In genomic region chr17:56984886-56985285, GRCm38 (mm10) we compare ENCODE assay signal across 26 mouse cellular contexts. TPM values are rescaled to one million over a fixed set of nuclear protein-coding genes. Genes with fewer than 3 reads are reported as not detected.
"Had no signal": no experiment of that assay in that cellular context is flagged by ENCODE, and none has a peak within 500 bp of the region (broad histone marks: within the 10 kb centered on the region; RNA-seq: fewer than 3 reads in every experiment).

No protein-coding gene starts in this region.

- ATAC-seq: midbrain, embryonic 15.5 days had no signal

- H3K36me3 ChIP-seq: liver, embryonic 15.5 days; lung, embryonic 15.5 days; midbrain, embryonic 10.5 days; midbrain, embryonic 15.5 days; neural tube, embryonic 12.5 days; neural tube, embryonic 15.5 days; stomach, embryonic 15.5 days had no signal

- H3K27ac ChIP-seq: kidney, postnatal 0 days; left cerebral cortex, adult 2 months; liver, embryonic 15.5 days; lung, embryonic 15.5 days; midbrain, embryonic 10.5 days; midbrain, embryonic 15.5 days; neural tube, embryonic 12.5 days; neural tube, embryonic 15.5 days; stomach, embryonic 15.5 days had no signal

- H3K9me3 ChIP-seq: liver, embryonic 15.5 days; lung, embryonic 15.5 days; megakaryocyte, embryonic 14.5 days; midbrain, embryonic 10.5 days; midbrain, embryonic 15.5 days; neural tube, embryonic 12.5 days; neural tube, embryonic 15.5 days; stomach, embryonic 15.5 days had no signal

- DNase-seq: kidney, adult 18-20 months; layer of hippocampus, postnatal 36 days; lung, adult 18-20 months; lung, postnatal 10 days; lung, postnatal 36 days; right cerebral cortex, adult 18-20 months; right cerebral cortex, postnatal 14 days; right cerebral cortex, postnatal 4 days; spleen, adult 18-20 months; thymus, postnatal 36 days had no signal

- H3K27me3 ChIP-seq: liver, embryonic 15.5 days; lung, embryonic 15.5 days; midbrain, embryonic 15.5 days; neural tube, embryonic 12.5 days; neural tube, embryonic 15.5 days; stomach, embryonic 15.5 days had no signal

- H3K4me2 ChIP-seq: liver, embryonic 11.5 days; liver, embryonic 15.5 days; lung, embryonic 15.5 days; midbrain, embryonic 15.5 days; neural tube, embryonic 12.5 days; neural tube, embryonic 15.5 days; stomach, embryonic 15.5 days had no signal

- H3K4me1 ChIP-seq: neural tube, embryonic 12.5 days; stomach, embryonic 15.5 days had no signal

- H3K4me3 ChIP-seq: left cerebral cortex, adult 2 months; liver, embryonic 15.5 days; lung, embryonic 15.5 days; megakaryocyte, embryonic 14.5 days; midbrain, embryonic 10.5 days; midbrain, embryonic 15.5 days; neural tube, embryonic 12.5 days; neural tube, embryonic 15.5 days; stomach, embryonic 15.5 days had no signal

- H3K9ac ChIP-seq: liver, embryonic 15.5 days; lung, embryonic 15.5 days; midbrain, embryonic 15.5 days; neural tube, embryonic 12.5 days; neural tube, embryonic 15.5 days; stomach, embryonic 15.5 days had no signal

RNA-seq across cellular contexts. Expression of gene Acer1, which starts 3.0 kb away (rescaled TPM):
- polyA plus RNA-seq: kidney, embryonic 14.5 days; kidney, postnatal 0 days; limb, embryonic 11.5 days; liver, embryonic 11.5 days; liver, embryonic 15.5 days; lung, embryonic 15.5 days; midbrain, embryonic 10.5 days; midbrain, embryonic 15.5 days; neural tube, embryonic 12.5 days; neural tube, embryonic 15.5 days; testis, adult 2 months had no signal

RNA-seq across cellular contexts. Expression of gene Pspn, which starts 14.9 kb away (rescaled TPM):
- polyA plus RNA-seq: limb, embryonic 14.5 days; liver, embryonic 11.5 days; liver, embryonic 15.5 days; lung, embryonic 15.5 days; neural tube, embryonic 12.5 days; testis, adult 2 months; urinary bladder, adult 2 months had no signal
